Mouse (Mus musculus) embryonic facial prominence, embryonic 11.5 days (tissue): ENCODE measurements at regions not wholly inside any gene's neighbourhood (a gene's known extent, or its start where the extent isn't known, plus 50 kb on each side); places are given as distances from the start of the nearest gene placed in this dataset.
A peak's percentile ranks its signal among the peaks of the same experiment; 100 is the strongest.

Source experiments
- ATAC-seq: fragments of 200-750 bp; cut with Nextera tagmentation; replicated peaks from 2 replicates; pipeline ENCODE4 v1.8.0; 2017; ENCODE audit warnings: low read depth; ENCODE audit not compliant: insufficient number of reproducible peaks, low FRiP score, low TSS enrichment
- DNase-seq: peaks from one replicate; pipeline ENCODE4 v3.0.0-alpha.2; 2015; ENCODE audit warnings: low spot score
- H3K27ac ChIP-seq: fragments of 300-500 bp; sonication (generic); replicated peaks from 2 replicates; pipeline ENCODE4 v1.5.1; 2014; ENCODE audit warnings: mild to moderate bottlenecking, low read depth, low read length, control low read depth
- H3K27me3 ChIP-seq: fragments of 300-500 bp; sonication (generic); 2 replicates; pipeline ENCODE4 v1.6.1; 2014; ENCODE audit warnings: mild to moderate bottlenecking, low read length, moderate library complexity, mixed read lengths; ENCODE audit not compliant: control insufficient read depth, insufficient read depth
- H3K36me3 ChIP-seq: fragments of 300-500 bp; sonication (generic); replicated peaks from 2 replicates; pipeline ENCODE4 v1.6.1; 2014; ENCODE audit warnings: low read depth, mild to moderate bottlenecking, low read length, moderate library complexity, mixed read lengths; ENCODE audit not compliant: control insufficient read depth, insufficient read depth
- H3K4me1 ChIP-seq: fragments of 300-500 bp; sonication (generic); 2 replicates; pipeline ENCODE4 v1.6.1; 2014; ENCODE audit warnings: low read length, mixed read lengths; ENCODE audit not compliant: control insufficient read depth, insufficient read depth
- H3K4me2 ChIP-seq: fragments of 300-500 bp; sonication (generic); 2 replicates; pipeline ENCODE4 v1.6.1; 2014; ENCODE audit warnings: low read depth, mild to moderate bottlenecking, control low read depth, low read length, moderate library complexity
- H3K4me3 ChIP-seq: fragments of 300-500 bp; sonication (generic); 2 replicates; pipeline ENCODE4 v1.5.1; 2014; ENCODE audit warnings: low read depth, low read length, control low read depth
- H3K9ac ChIP-seq: fragments of 300-500 bp; sonication (generic); replicated peaks from 2 replicates; pipeline ENCODE4 v1.6.1; 2014; ENCODE audit warnings: mild to moderate bottlenecking, control low read depth, low read length
- H3K9me3 ChIP-seq: fragments of 300-500 bp; sonication (generic); replicated peaks from 2 replicates; pipeline ENCODE4 v1.6.1; 2016; ENCODE audit warnings: mild to moderate bottlenecking, low read length, inconsistent platforms, mixed read lengths; ENCODE audit not compliant: control insufficient read depth
- WGBS: fragments of 180-500 bp; shearing (Covaris S2); extraction: QIAGEN DNeasy Blood & Tissue Kit; methylation state at CpG from one replicate; pipeline ENCODE4 v1.1.7; 2014; 5-methylcytosine and 5-hydroxymethylcytosine counted together

DNA sequence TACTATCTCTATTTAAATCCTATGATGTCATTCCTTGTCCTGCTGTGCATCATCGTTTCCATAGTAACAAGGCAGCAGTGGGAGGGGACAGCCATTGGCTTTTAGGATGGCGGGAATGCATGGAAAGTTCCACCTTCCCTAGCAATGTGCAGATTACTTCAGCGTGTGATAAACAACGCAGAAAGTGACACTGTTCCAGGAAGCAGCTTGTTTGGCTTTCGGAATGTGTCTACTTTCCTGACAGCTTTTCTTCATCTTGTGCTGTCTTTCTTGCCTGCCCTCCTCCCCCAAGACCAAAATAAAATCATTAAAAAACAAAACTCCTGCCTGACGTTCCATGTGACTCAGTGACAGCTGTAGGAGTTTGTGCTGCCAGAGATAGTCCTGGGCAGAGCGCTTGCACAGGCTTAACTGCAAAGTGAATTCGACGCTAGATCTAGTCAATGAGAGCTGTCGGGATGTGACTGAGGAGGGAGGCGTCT is 149.6 kb downstream of the Enc1 start:
- DNase-seq (peak; percentile 66), ATAC-seq (no peak)
- H3K9me3 ChIP-seq = no peaks in the 10 kb centered on the region
- H3K27ac ChIP-seq = no peak overlapping the region
- peak overlapping the region; percentile 15; the same call in 1 of the 2 replicates for H3K9ac ChIP-seq
- no peak overlapping the region for H3K4me3 ChIP-seq
- no peaks in the 10 kb centered on the region for H3K27me3 ChIP-seq
- no peaks in the 10 kb centered on the region for H3K4me1 ChIP-seq
- H3K4me2 ChIP-seq = no peak overlapping the region
- no peaks in the 10 kb centered on the region for H3K36me3 ChIP-seq
- WGBS = 38% methylated on average over 11 of the region's 11 CpGs

DNA sequence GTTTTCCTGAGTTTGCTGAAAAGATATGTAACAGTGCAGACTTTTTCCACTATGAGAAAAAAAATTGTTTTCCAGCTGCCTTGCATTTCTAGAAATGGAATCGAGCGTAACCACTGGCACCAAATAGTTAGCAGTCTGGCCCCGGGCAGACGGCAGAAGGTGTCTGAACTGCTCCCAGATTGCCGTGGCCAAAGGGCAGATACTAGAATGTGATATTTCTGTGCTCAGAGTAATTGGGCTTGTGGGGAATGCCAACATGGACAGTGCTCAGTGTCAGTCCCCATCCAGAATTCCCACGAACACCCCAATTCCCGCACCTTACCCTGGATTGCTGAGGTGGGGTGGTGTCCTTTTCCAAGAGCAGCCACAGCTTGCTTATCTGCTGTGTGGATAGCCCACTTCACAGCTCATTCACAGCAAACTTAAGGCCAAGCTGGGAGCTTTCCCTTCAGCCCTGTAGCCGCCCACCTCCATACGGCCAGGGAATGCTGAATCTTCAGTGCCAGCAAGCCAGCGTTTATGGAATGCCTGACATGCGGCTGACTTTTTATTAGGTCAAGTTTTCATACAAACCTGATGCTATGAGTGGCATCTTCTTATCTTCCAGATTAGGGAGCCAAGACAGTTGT is 148.1 kb downstream of the Enc1 start:
- DNase-seq = no peak
- 64% methylated on average over 11 of the region's 11 CpGs for WGBS
- H3K4me1 ChIP-seq = no peaks in the 10 kb centered on the region; the same call in 1 of the 2 replicates
- H3K27me3 ChIP-seq = no peaks in the 10 kb centered on the region
- H3K9ac ChIP-seq = no peak overlapping the region
- no peak overlapping the region for H3K4me2 ChIP-seq
- no peak for ATAC-seq
- no peak overlapping the region for H3K4me3 ChIP-seq
- no peak overlapping the region for H3K27ac ChIP-seq
- no peaks in the 10 kb centered on the region for H3K9me3 ChIP-seq
- no peaks in the 10 kb centered on the region for H3K36me3 ChIP-seq

- Histone ChIP-seq H3K9ac (no peak overlapping the region), H3K27me3 (no peaks in the 10 kb centered on the region), H3K4me1 (no peaks in the 10 kb centered on the region; the same call in 1 of the 2 replicates), H3K27ac (no peak overlapping the region), H3K4me2 (no peak overlapping the region), H3K9me3 (no peaks in the 10 kb centered on the region), H3K4me3 (no peak overlapping the region), H3K36me3 (no peaks in the 10 kb centered on the region)
- DNase-seq = no peak
- no peak for ATAC-seq
- 67% methylated on average over 3 of the region's 3 CpGs for WGBS
Measured at GRCm38 (mm10) chr13:97386511-97386910, 145.6 kb downstream of the Enc1 start.

DNA sequence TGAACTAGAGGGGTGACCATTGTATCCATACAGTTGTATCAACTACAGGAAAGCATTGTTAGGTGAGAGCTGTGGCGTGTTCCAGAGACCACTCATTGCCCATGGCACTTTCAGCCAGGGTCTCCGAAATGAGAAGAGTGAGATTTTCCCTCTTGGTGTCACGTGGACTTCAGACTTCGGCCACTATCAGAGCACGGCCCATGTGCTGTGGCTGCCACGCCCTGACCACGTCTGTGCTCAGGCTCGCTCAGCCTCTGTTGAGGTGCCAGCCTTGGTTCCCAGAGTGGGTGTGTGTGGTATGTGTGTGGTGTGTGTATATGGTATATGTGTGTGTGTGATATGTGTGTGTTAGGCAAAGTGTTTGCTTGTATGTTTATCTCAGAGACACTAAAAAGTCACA is 144.6 kb downstream of the Enc1 start:
- no peaks in the 10 kb centered on the region for H3K36me3 ChIP-seq

DNA sequence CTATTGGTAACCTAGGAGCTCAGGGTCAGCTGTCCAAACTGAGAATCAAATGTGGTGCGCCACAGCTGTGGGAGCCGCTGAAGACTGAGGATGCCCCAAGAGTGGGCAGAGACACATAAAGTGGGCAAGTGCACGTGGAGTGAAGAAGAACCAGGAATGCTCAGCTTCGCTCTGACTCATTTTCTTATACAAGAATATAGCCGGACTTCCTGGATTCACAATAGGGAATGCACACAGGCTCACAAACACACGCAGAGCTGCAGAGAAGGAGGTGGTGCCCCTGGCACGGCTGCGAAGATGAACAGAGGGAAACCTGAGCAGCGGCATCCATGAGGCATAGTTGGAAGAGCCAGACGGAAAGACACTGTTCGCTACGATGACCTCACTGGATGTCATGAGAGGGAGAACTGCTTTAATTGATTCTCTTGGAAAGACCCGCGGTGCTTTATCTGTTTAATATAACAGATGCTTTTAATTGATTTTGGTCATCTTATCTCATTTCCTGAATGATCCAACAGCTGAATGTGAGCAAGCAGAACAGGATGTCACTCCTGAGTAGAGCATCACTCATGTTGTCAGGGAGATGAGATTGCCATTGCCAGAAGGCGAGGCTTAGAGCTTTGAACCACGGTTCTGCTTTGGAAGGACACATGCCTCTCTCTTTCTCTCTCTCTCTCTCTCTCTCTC is 143.3 kb downstream of the Enc1 start:
- Histone ChIP-seq H3K4me3 (no peak overlapping the region), H3K36me3 (no peaks in the 10 kb centered on the region), H3K4me2 (no peak overlapping the region), H3K9me3 (no peaks in the 10 kb centered on the region), H3K9ac (no peak overlapping the region), H3K4me1 (no peaks in the 10 kb centered on the region; the same call in 1 of the 2 replicates), H3K27me3 (no peaks in the 10 kb centered on the region), H3K27ac (no peak overlapping the region)
- DNase-seq (no peak), ATAC-seq (no peak)
- 76% methylated on average over 16 of the region's 16 CpGs for WGBS

More for the DNA sequence above, 144.6 kb downstream of the Enc1 start:
- Histone ChIP-seq H3K4me1 (no peaks in the 10 kb centered on the region; the same call in 1 of the 2 replicates), H3K9me3 (no peaks in the 10 kb centered on the region), H3K4me3 (no peak overlapping the region), H3K27ac (no peak overlapping the region), H3K4me2 (no peak overlapping the region), H3K27me3 (no peaks in the 10 kb centered on the region), H3K9ac (no peak overlapping the region)
- ATAC-seq (no peak), DNase-seq (no peak)
- WGBS = 91% methylated on average over 8 of the region's 8 CpGs

- Histone ChIP-seq H3K27ac (no peak overlapping the region), H3K36me3 (no peaks in the 10 kb centered on the region), H3K9ac (no peak overlapping the region), H3K9me3 (no peaks in the 10 kb centered on the region), H3K4me1 (no peaks in the 10 kb centered on the region; the same call in 1 of the 2 replicates), H3K4me3 (no peak overlapping the region), H3K4me2 (no peak overlapping the region), H3K27me3 (no peaks in the 10 kb centered on the region)
- 45% methylated on average over 4 of the region's 4 CpGs for WGBS
- ATAC-seq (no peak), DNase-seq (no peak)
Measured at GRCm38 (mm10) chr13:97383351-97383750, 142.4 kb downstream of the Enc1 start.

DNA sequence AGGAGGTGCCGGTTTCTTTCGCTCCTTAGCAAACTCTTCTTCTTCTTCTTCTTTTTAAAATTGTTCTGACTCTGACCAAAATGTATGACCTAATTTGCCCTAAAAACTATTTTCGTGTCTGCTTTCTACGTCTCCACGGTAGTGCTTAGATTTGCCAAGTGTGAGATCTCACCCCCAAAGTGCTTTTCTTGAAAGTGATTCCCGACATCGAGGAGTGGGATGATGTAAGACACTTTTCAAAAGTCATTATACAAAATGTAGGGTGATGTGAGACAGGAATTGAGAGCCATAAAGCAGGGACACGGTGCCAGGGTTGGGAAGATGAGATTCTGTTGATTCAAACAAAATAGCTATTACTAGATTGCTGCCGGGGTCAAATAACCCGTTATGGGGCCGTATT is 139.5 kb downstream of the Enc1 start:
- H3K27me3 ChIP-seq = no peaks in the 10 kb centered on the region
- no peaks in the 10 kb centered on the region for H3K9me3 ChIP-seq
- no peak overlapping the region for H3K27ac ChIP-seq
- DNase-seq = no peak
- 76% methylated on average over 11 of the region's 11 CpGs for WGBS
- no peak overlapping the region for H3K4me3 ChIP-seq
- no peak overlapping the region for H3K4me2 ChIP-seq
- no peaks in the 10 kb centered on the region for H3K36me3 ChIP-seq
- no peak overlapping the region for H3K9ac ChIP-seq
- ATAC-seq = no peak
- H3K4me1 ChIP-seq = no peaks in the 10 kb centered on the region; the same call in 1 of the 2 replicates

DNA sequence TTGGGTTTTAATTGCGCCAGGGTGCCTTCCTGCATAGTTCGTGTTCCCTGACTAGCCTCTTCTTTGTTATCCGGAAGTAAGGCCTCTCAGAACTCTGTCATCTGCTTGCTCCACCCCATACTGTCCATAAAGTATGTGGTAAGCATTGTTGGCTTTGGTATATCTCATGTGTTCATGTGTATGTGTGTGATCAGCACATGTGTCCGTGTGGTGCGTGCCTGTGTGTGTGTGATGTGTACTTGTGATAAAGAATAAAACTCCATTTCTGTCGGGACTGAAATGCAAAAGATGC is 135.3 kb downstream of the Enc1 start:
- H3K4me1 ChIP-seq = no peaks in the 10 kb centered on the region
- H3K4me2 ChIP-seq = no peak overlapping the region
- no peak overlapping the region for H3K9ac ChIP-seq
- H3K4me3 ChIP-seq = no peak overlapping the region
- DNase-seq (no peak), ATAC-seq (no peak)
- no peak overlapping the region for H3K27ac ChIP-seq
- H3K36me3 ChIP-seq = no peaks in the 10 kb centered on the region
- no peaks in the 10 kb centered on the region for H3K9me3 ChIP-seq
- H3K27me3 ChIP-seq = no peaks in the 10 kb centered on the region
- 70% methylated on average over 6 of the region's 6 CpGs for WGBS
